Mouse (Mus musculus) cerebellum, postnatal 14 days (tissue): Measurements from ENCODE around the gene Igflr1.

Experiments used
- DNase-seq, 2 experiments: peaks; one replicate each; pipeline ENCODE4 v3.0.0; 2021; ENCODE audit warnings: mixed read lengths in 2 of 2

The Igflr1 gene

GRCm38 (mm10) chr7:30614454-30614853, 49.2 kb downstream of the Igflr1 start:
- DNase-seq: no peak

GRCm38 (mm10) chr7:30615049-30615760, 50.0 kb downstream of the Igflr1 start:
- no peak for DNase-seq
